Mouse (Mus musculus) limb, embryonic 11.5 days (tissue): ENCODE data around the gene Axin2. TPM values are rescaled to one million over a fixed set of nuclear protein-coding genes. Genes with fewer than 3 reads are reported as not detected.

Experiments used
- ATAC-seq: fragments of 200-750 bp; cut with Nextera tagmentation; 2 replicates; pipeline ENCODE4 v1.8.0; 2017; ENCODE audit warnings: low read depth; ENCODE audit not compliant: insufficient number of reproducible peaks, low FRiP score, low TSS enrichment
- DNase-seq: peaks from one replicate; pipeline ENCODE4 v3.0.0-alpha.2; 2015; ENCODE audit warnings: low spot score
- H3K27ac ChIP-seq: fragments of 300-500 bp; sonication (generic); replicated peaks from 2 replicates; pipeline ENCODE4 v1.5.1; 2014; ENCODE audit warnings: low read depth, mild to moderate bottlenecking, low read length
- H3K27me3 ChIP-seq: fragments of 300-500 bp; sonication (generic); 2 replicates; pipeline ENCODE4 v1.6.1; 2014; ENCODE audit warnings: mild to moderate bottlenecking, low read length, mixed read lengths; ENCODE audit not compliant: control insufficient read depth, insufficient read depth
- H3K36me3 ChIP-seq: fragments of 300-500 bp; sonication (generic); 2 replicates; pipeline ENCODE4 v1.6.1; 2014; ENCODE audit warnings: mild to moderate bottlenecking, low read length, moderate library complexity, mixed read lengths; ENCODE audit not compliant: control insufficient read depth, insufficient read depth
- H3K4me1 ChIP-seq: fragments of 300-500 bp; sonication (generic); 2 replicates; pipeline ENCODE4 v1.6.1; 2014; ENCODE audit warnings: low read length, mixed read lengths; ENCODE audit not compliant: control insufficient read depth, insufficient read depth
- H3K4me2 ChIP-seq: fragments of 300-500 bp; sonication (generic); 2 replicates; pipeline ENCODE4 v1.6.1; 2014; ENCODE audit warnings: low read depth, mild to moderate bottlenecking, moderate library complexity; ENCODE audit not compliant: severe bottlenecking
- H3K4me3 ChIP-seq: fragments of 300-500 bp; sonication (generic); 2 replicates; pipeline ENCODE4 v1.5.1; 2014; ENCODE audit warnings: low read depth, low read length
- H3K9ac ChIP-seq: fragments of 300-500 bp; sonication (generic); 2 replicates; pipeline ENCODE4 v1.6.1; 2014; ENCODE audit warnings: mild to moderate bottlenecking, low read length
- H3K9me3 ChIP-seq: fragments of 300-500 bp; sonication (generic); 2 replicates; pipeline ENCODE4 v1.6.1; 2016; ENCODE audit warnings: low read length; ENCODE audit not compliant: control insufficient read depth
- WGBS: fragments of 180-500 bp; shearing (Covaris S2); extraction: QIAGEN DNeasy Blood & Tissue Kit; methylation state at CpG from one replicate; pipeline ENCODE4 v1.1.7; 2014; 5-methylcytosine and 5-hydroxymethylcytosine counted together
- polyA plus RNA-seq: library from polyadenylated mRNA; unstranded; fragments of >200 nt; fragmentation: Nextera tagmentation; extraction: Ambion mirVana; gene quantifications from 2 replicates; pipeline ENCODE4 v1.2.1, GENCODE M21; 2014

The Axin2 gene
- polyA plus RNA-seq, 1 experiment from 2014 or later, result 15.8 TPM

- 4% methylated on average over 14 of the region's 14 CpGs for WGBS
- H3K36me3 ChIP-seq, result no peaks in the 10 kb centered on the region
- no peak for DNase-seq
- H3K9ac ChIP-seq, result no peak overlapping the region
- H3K27ac ChIP-seq, result no peak overlapping the region
- no peaks in the 10 kb centered on the region for H3K9me3 ChIP-seq
- peaks cover 10% of the 10 kb centered on the region for H3K4me1 ChIP-seq
- no peak for ATAC-seq
- H3K4me2 ChIP-seq, result peak overlapping the region; percentile 50; the same call in 1 of the 2 replicates
- no peaks in the 10 kb centered on the region for H3K27me3 ChIP-seq
- no peak overlapping the region for H3K4me3 ChIP-seq
Measured at GRCm38 (mm10) chr11:108910328-108910886, 9.7 kb upstream of the Axin2 start.

GRCm38 (mm10) chr11:108910903-108911302, 9.2 kb upstream of the Axin2 start:
- no peak overlapping the region for H3K4me3 ChIP-seq
- H3K9me3 ChIP-seq, result no peaks in the 10 kb centered on the region
- 23% methylated on average over 7 of the region's 7 CpGs for WGBS
- H3K9ac ChIP-seq, result no peak overlapping the region
- peaks cover 10% of the 10 kb centered on the region for H3K4me1 ChIP-seq
- DNase-seq (no peak), ATAC-seq (no peak)
- H3K4me2 ChIP-seq, result peak overlapping the region; percentile 50; the same call in 1 of the 2 replicates
- no peaks in the 10 kb centered on the region for H3K27me3 ChIP-seq
- no peaks in the 10 kb centered on the region for H3K36me3 ChIP-seq
- H3K27ac ChIP-seq, result no peak overlapping the region

- 92% methylated on average over 12 of the region's 12 CpGs for WGBS
- ATAC-seq (no peak), DNase-seq (no peak)
- no peak overlapping the region for H3K4me3 ChIP-seq
- H3K27me3 ChIP-seq, result no peaks in the 10 kb centered on the region
- H3K4me1 ChIP-seq, result peaks cover 10% of the 10 kb centered on the region
- H3K4me2 ChIP-seq, result no peak overlapping the region
- H3K36me3 ChIP-seq, result no peaks in the 10 kb centered on the region
- H3K9ac ChIP-seq, result no peak overlapping the region
- H3K9me3 ChIP-seq, result no peaks in the 10 kb centered on the region
- H3K27ac ChIP-seq, result no peak overlapping the region
Measured at GRCm38 (mm10) chr11:108912174-108912573, 8.0 kb upstream of the Axin2 start.

- DNase-seq, result no peak
Measured at GRCm38 (mm10) chr11:108917422-108918324, 2.5 kb upstream of the Axin2 start.

GRCm38 (mm10) chr11:108920636-108921505, 722 bp downstream of the Axin2 start:
- no peaks in the 10 kb centered on the region for H3K36me3 ChIP-seq
- ATAC-seq (peak; percentile 81), DNase-seq (peak; percentile 94)
- H3K4me1 ChIP-seq, result peaks cover 34% of the 10 kb centered on the region
- peak overlapping the region; percentile 93 for H3K4me3 ChIP-seq
- H3K27ac ChIP-seq, result peak overlapping the region; percentile 99
- peak overlapping the region; percentile 95 for H3K9ac ChIP-seq
- WGBS, result under 1% methylated on average over 102 of the region's 104 CpGs
- peak overlapping the region; percentile 83 for H3K4me2 ChIP-seq
- no peaks in the 10 kb centered on the region for H3K9me3 ChIP-seq
- no peaks in the 10 kb centered on the region for H3K27me3 ChIP-seq

More at GRCm38 (mm10) chr11:108917422-108918324, 2.5 kb upstream of the Axin2 start:
- no peak overlapping the region; the same call in 1 of the 2 replicates for H3K9ac ChIP-seq
- H3K36me3 ChIP-seq, result no peaks in the 10 kb centered on the region
- H3K4me3 ChIP-seq, result no peak overlapping the region
- ATAC-seq, result no peak
- peak overlapping the region; percentile 67; the same call in 1 of the 2 replicates for H3K27ac ChIP-seq
- 34% methylated on average over 12 of the region's 12 CpGs for WGBS
- peaks cover 18% of the 10 kb centered on the region for H3K4me1 ChIP-seq
- no peaks in the 10 kb centered on the region for H3K27me3 ChIP-seq
- H3K9me3 ChIP-seq, result no peaks in the 10 kb centered on the region
- H3K4me2 ChIP-seq, result peak overlapping the region; percentile 13; the same call in 1 of the 2 replicates

GRCm38 (mm10) chr11:108921506-108922455, 1.6 kb downstream of the Axin2 start:
- no peak for ATAC-seq
- H3K27me3 ChIP-seq, result no peaks in the 10 kb centered on the region
- peak overlapping the region; percentile 95 for H3K9ac ChIP-seq
- no peaks in the 10 kb centered on the region for H3K36me3 ChIP-seq
- peak overlapping the region; percentile 99 for H3K27ac ChIP-seq
- peaks cover 40% of the 10 kb centered on the region for H3K4me1 ChIP-seq
- no peaks in the 10 kb centered on the region for H3K9me3 ChIP-seq
- peak overlapping the region; percentile 93 for H3K4me3 ChIP-seq
- WGBS, result under 1% methylated on average over 54 of the region's 62 CpGs
- peak overlapping the region; percentile 83 for H3K4me2 ChIP-seq
- no peak for DNase-seq

- WGBS, result under 1% methylated on average over 32 of the region's 32 CpGs
- no peaks in the 10 kb centered on the region for H3K36me3 ChIP-seq
- peak; percentile 66 for DNase-seq
- peak overlapping the region; percentile 95 for H3K9ac ChIP-seq
- peak overlapping the region; percentile 93 for H3K4me3 ChIP-seq
- H3K27me3 ChIP-seq, result no peaks in the 10 kb centered on the region
- peaks cover 45% of the 10 kb centered on the region for H3K4me1 ChIP-seq
- H3K9me3 ChIP-seq, result no peaks in the 10 kb centered on the region
- H3K27ac ChIP-seq, result peak overlapping the region; percentile 99
- ATAC-seq, result no peak
- peak overlapping the region; percentile 83 for H3K4me2 ChIP-seq
Measured at GRCm38 (mm10) chr11:108922511-108923187, 2.5 kb downstream of the Axin2 start.
